Mouse (Mus musculus): ENCODE results near the gene Adam8. TPM values are rescaled to one million over a fixed set of nuclear protein-coding genes. Genes with fewer than 3 reads are reported as not detected.

Gene Adam8
- polyA plus RNA-seq, 1 experiment from 2014 or later: 2.7 TPM

MicroRNAs within 50 kb of the gene (microRNA counts, 519-probe panel; counts per million panel counts)
- microRNA mmu-miR-202-3p: not detected
- microRNA mmu-miR-202-5p: not detected

Small RNAs within 50 kb of the gene (microRNA-seq; reads per million reads assigned to microRNA genes)
- gene Mir202: 0.97 reads per million
- gene Mir7062: 0.48 reads per million
- not detected for gene mmu-mir-7686

Other genes with a start within 250 kb of the Adam8 start
- gene Adgra1, start 158.4 kb downstream of the Adam8 start, polyA plus RNA-seq (2014; fragmentation: Nextera tagmentation; extraction: Ambion mirVana): 18.6 and 20.3 TPM in 2 replicates
- 25.6 and 29.1 TPM in 2 replicates for gene Kndc1, start 97.9 kb downstream of the Adam8 start, polyA plus RNA-seq (2014; fragmentation: Nextera tagmentation; extraction: Ambion mirVana)
- gene Utf1, start 48.8 kb downstream of the Adam8 start, polyA plus RNA-seq (2014; fragmentation: Nextera tagmentation; extraction: Ambion mirVana): not detected in 2 replicates
- 0.72 and 1.0 TPM in 2 replicates for gene 6430531B16Rik, start 13.8 kb downstream of the Adam8 start, polyA plus RNA-seq (2014; fragmentation: Nextera tagmentation; extraction: Ambion mirVana)
- 52.3 and 53.2 TPM in 2 replicates for gene Zfp511, start 43.8 kb upstream of the Adam8 start, polyA plus RNA-seq (2014; fragmentation: Nextera tagmentation; extraction: Ambion mirVana)
- 57.8 and 58.7 TPM in 2 replicates for gene Tubgcp2, start 44.1 kb upstream of the Adam8 start, polyA plus RNA-seq (2014; fragmentation: Nextera tagmentation; extraction: Ambion mirVana)
- gene Msx3, start 56.5 kb upstream of the Adam8 start, polyA plus RNA-seq (2014; fragmentation: Nextera tagmentation; extraction: Ambion mirVana): 8.1 and 9.0 TPM in 2 replicates
- 257 and 303 TPM in 2 replicates for gene Caly, start 90.0 kb upstream of the Adam8 start, polyA plus RNA-seq (2014; fragmentation: Nextera tagmentation; extraction: Ambion mirVana)
- gene Prap1, start 100.8 kb upstream of the Adam8 start, polyA plus RNA-seq (2014; fragmentation: Nextera tagmentation; extraction: Ambion mirVana): not detected in 2 replicates
- gene Fuom, start 109.9 kb upstream of the Adam8 start, polyA plus RNA-seq (2014; fragmentation: Nextera tagmentation; extraction: Ambion mirVana): 40.0 and 42.0 TPM in 2 replicates
- gene Paox, start 123.2 kb upstream of the Adam8 start, polyA plus RNA-seq (2014; fragmentation: Nextera tagmentation; extraction: Ambion mirVana): 9.2 and 10.7 TPM in 2 replicates
- gene Echs1, start 123.9 kb upstream of the Adam8 start, polyA plus RNA-seq (2014; fragmentation: Nextera tagmentation; extraction: Ambion mirVana): 123 and 127 TPM in 2 replicates
- gene Mtg1, start 145.0 kb upstream of the Adam8 start, polyA plus RNA-seq (2014; fragmentation: Nextera tagmentation; extraction: Ambion mirVana): 26.0 and 30.6 TPM in 2 replicates
- gene Sprn, start 162.3 kb upstream of the Adam8 start, polyA plus RNA-seq (2014; fragmentation: Nextera tagmentation; extraction: Ambion mirVana): 18.7 and 21.6 TPM in 2 replicates
- gene Olfr522, start 172.2 kb upstream of the Adam8 start, polyA plus RNA-seq (2014; fragmentation: Nextera tagmentation; extraction: Ambion mirVana): not detected in 2 replicates
- gene Olfr523, start 180.7 kb upstream of the Adam8 start, polyA plus RNA-seq (2014; fragmentation: Nextera tagmentation; extraction: Ambion mirVana): not detected in 2 replicates
- gene Olfr524, start 213.4 kb upstream of the Adam8 start, polyA plus RNA-seq (2014; fragmentation: Nextera tagmentation; extraction: Ambion mirVana): not detected in 2 replicates
- gene Cd163l1, start 225.7 kb upstream of the Adam8 start, polyA plus RNA-seq (2014; fragmentation: Nextera tagmentation; extraction: Ambion mirVana): not detected in 2 replicates